Mouse (Mus musculus) CH12.LX (cell line): ENCODE measurements around the gene Tnfsf9. TPM values are rescaled to one million over a fixed set of nuclear protein-coding genes. Genes with fewer than 3 reads are reported as not detected.

ENCODE experiments used
- DNase-seq: peaks from one replicate; pipeline ENCODE4 v3.0.0-alpha.2; 2013; ENCODE audit errors: extremely low read depth
- H3K27ac ChIP-seq: 2 replicates; pipeline ENCODE4 v1.5.1; 2012; ENCODE audit warnings: low read depth, mild to moderate bottlenecking, control low read depth, moderate library complexity; ENCODE audit not compliant: insufficient read depth
- H3K27me3 ChIP-seq: replicated peaks from 2 replicates; pipeline ENCODE3; 2012; ENCODE audit warnings: inconsistent platforms
- H3K36me3 ChIP-seq, 2 experiments: replicated peaks in 1 of 2; 2 replicates each; pipeline versions ENCODE3 to v1.6.1; 2012; ENCODE audit warnings: inconsistent platforms in 1 of 2, low read length in 1 of 2, mild to moderate bottlenecking in 1 of 2, mixed read lengths in 1 of 2, moderate library complexity in 1 of 2; ENCODE audit not compliant: control insufficient read depth in 1 of 2, insufficient read depth in 1 of 2
- H3K4me1 ChIP-seq, 2 experiments: 2 replicates each; pipeline ENCODE4 v1.6.1; 2012; ENCODE audit warnings: inconsistent platforms in 1 of 2, moderate library complexity in 1 of 2; ENCODE audit not compliant: insufficient read depth in 2 of 2, control insufficient read depth in 1 of 2
- H3K4me2 ChIP-seq: 2 replicates; pipeline ENCODE4 v1.6.1; 2012; ENCODE audit warnings: low read depth, mild to moderate bottlenecking, control low read depth; ENCODE audit not compliant: poor library complexity, insufficient read depth, severe bottlenecking
- H3K4me3 ChIP-seq, 3 experiments: fragments of 150-350 bp in 1 of 3; sonication (generic) in 1 of 3; replicated peaks in 1 of 3; 2 replicates each; pipeline versions ENCODE3 to v1.5.1; 2011 to 2012; ENCODE audit warnings: low read depth in 2 of 3, low read length in 2 of 3, mild to moderate bottlenecking in 2 of 3, moderate library complexity in 2 of 3, control low read depth in 1 of 3, improper control_type of control experiment in 1 of 3, inconsistent platforms in 1 of 3, mixed read lengths in 1 of 3; ENCODE audit not compliant: poor library complexity in 1 of 3
- H3K79me2 ChIP-seq: replicated peaks from 2 replicates; pipeline ENCODE4 v1.6.1; 2012; ENCODE audit warnings: mild to moderate bottlenecking, moderate library complexity; ENCODE audit not compliant: control insufficient read depth, poor library complexity, insufficient read depth, severe bottlenecking; ENCODE audit errors: extremely low read depth
- H3K9ac ChIP-seq: 2 replicates; pipeline ENCODE4 v1.6.1; 2012; ENCODE audit warnings: low read depth, mild to moderate bottlenecking, control low read depth, moderate library complexity; ENCODE audit not compliant: insufficient read depth
- H3K9me3 ChIP-seq: replicated peaks from 2 replicates; pipeline ENCODE3; 2012; ENCODE audit warnings: low read length, inconsistent platforms, mixed read lengths
- CHD2 ChIP-seq: IDR thresholded peaks from 2 replicates; pipeline ENCODE4 v1.6.1; 2011; ENCODE audit warnings: low read length, improper control_type of control experiment
- CTCF ChIP-seq, 2 experiments: IDR thresholded peaks in 1 of 2; conservative IDR thresholded peaks in 1 of 2; 2 replicates each; pipeline ENCODE4 v1.5.1; 2011 to 2012; ENCODE audit warnings: low read depth in 2 of 2, low read length in 2 of 2, improper control_type of control experiment in 1 of 2, inconsistent platforms in 1 of 2, mild to moderate bottlenecking in 1 of 2, moderate library complexity in 1 of 2
- E2F4 ChIP-seq: IDR thresholded peaks from 2 replicates; pipeline ENCODE4 v1.6.1; 2011; ENCODE audit warnings: low read depth, low read length, improper control_type of control experiment; ENCODE audit not compliant: insufficient replicate concordance
- ETS1 ChIP-seq: conservative IDR thresholded peaks from 2 replicates; pipeline ENCODE4 v1.6.1; 2012; ENCODE audit warnings: low read depth, mild to moderate bottlenecking, inconsistent platforms, low read length, improper control_type of control experiment, moderate library complexity
- IRF4 ChIP-seq: IDR thresholded peaks from 2 replicates; pipeline ENCODE4 v1.6.1; 2014; ENCODE audit warnings: low read depth, mild to moderate bottlenecking, inconsistent platforms, low read length, improper control_type of control experiment
- JUN ChIP-seq: IDR thresholded peaks from 2 replicates; pipeline ENCODE4 v1.6.1; 2011; ENCODE audit warnings: low read depth, mild to moderate bottlenecking, low read length, improper control_type of control experiment, moderate library complexity; ENCODE audit not compliant: insufficient read depth
- KAT2A ChIP-seq: IDR thresholded peaks from 2 replicates; pipeline ENCODE4 v1.6.1; 2012; ENCODE audit warnings: low read length, improper control_type of control experiment, inconsistent platforms; ENCODE audit not compliant: insufficient replicate concordance
- MAX ChIP-seq: IDR thresholded peaks from 2 replicates; pipeline ENCODE4 v1.6.1; 2011; ENCODE audit warnings: low read length, improper control_type of control experiment
- MAZ ChIP-seq: IDR thresholded peaks from 2 replicates; pipeline ENCODE4 v1.6.1; 2012; ENCODE audit warnings: low read depth, mild to moderate bottlenecking, inconsistent platforms, low read length, improper control_type of control experiment, moderate library complexity
- MXI1 ChIP-seq: IDR thresholded peaks from 2 replicates; pipeline ENCODE4 v1.6.1; 2011; ENCODE audit warnings: mild to moderate bottlenecking, low read depth, low read length, improper control_type of control experiment
- MYC ChIP-seq: IDR thresholded peaks from 2 replicates; pipeline ENCODE4 v1.6.1; 2011; ENCODE audit warnings: low read depth, mild to moderate bottlenecking, improper control_type of control experiment, low read length
- NELFE ChIP-seq: IDR thresholded peaks from 2 replicates; pipeline ENCODE4 v1.6.1; 2011; ENCODE audit warnings: low read depth, low read length, improper control_type of control experiment
- NRF1 ChIP-seq: IDR thresholded peaks from 2 replicates; pipeline ENCODE4 v1.6.1; 2014; ENCODE audit warnings: low read depth, mild to moderate bottlenecking, inconsistent platforms, low read length, improper control_type of control experiment, moderate library complexity
- POLR2A ChIP-seq: IDR thresholded peaks from 2 replicates; pipeline ENCODE4 v1.6.1; 2011; ENCODE audit warnings: low read depth, mild to moderate bottlenecking, improper control_type of control experiment, low read length
- RAD21 ChIP-seq: IDR thresholded peaks from 2 replicates; pipeline ENCODE4 v1.6.1; 2011; ENCODE audit warnings: low read depth, mild to moderate bottlenecking, low read length, improper control_type of control experiment, moderate library complexity
- RCOR1 ChIP-seq: conservative IDR thresholded peaks from 2 replicates; pipeline ENCODE4 v1.6.1; 2012; ENCODE audit warnings: low read depth, mild to moderate bottlenecking, inconsistent platforms, low read length, improper control_type of control experiment
- SMC3 ChIP-seq: IDR thresholded peaks from 2 replicates; pipeline ENCODE4 v1.6.1; 2011; ENCODE audit warnings: low read depth, low read length, improper control_type of control experiment
- TCF12 ChIP-seq: IDR thresholded peaks from 2 replicates; pipeline ENCODE4 v1.6.1; 2014; ENCODE audit warnings: low read depth, mild to moderate bottlenecking, inconsistent platforms, low read length, improper control_type of control experiment
- UBTF ChIP-seq: IDR thresholded peaks from 2 replicates; pipeline ENCODE4 v1.6.1; 2012; ENCODE audit warnings: low read depth, mild to moderate bottlenecking, inconsistent platforms, low read length, improper control_type of control experiment, moderate library complexity
- USF1 ChIP-seq: IDR thresholded peaks from 2 replicates; pipeline ENCODE4 v1.6.1; 2014; ENCODE audit warnings: low read depth, mild to moderate bottlenecking, inconsistent platforms, low read length, improper control_type of control experiment
- USF2 ChIP-seq: conservative IDR thresholded peaks from 2 replicates; pipeline ENCODE4 v1.6.1; 2011; ENCODE audit warnings: low read depth, low read length, improper control_type of control experiment
- ZC3H11A ChIP-seq: IDR thresholded peaks from 2 replicates; pipeline ENCODE4 v1.6.1; 2012; ENCODE audit warnings: low read depth, mild to moderate bottlenecking, inconsistent platforms, low read length, improper control_type of control experiment
- ZKSCAN1 ChIP-seq: IDR thresholded peaks from 2 replicates; pipeline ENCODE4 v1.6.1; 2012; ENCODE audit warnings: low read depth, inconsistent platforms, low read length, improper control_type of control experiment, borderline replicate concordance
- dilution Hi-C: fragments of 300-500 bp; cut with MboI; formaldehyde crosslinking; loops from 2 replicates; pipeline ENCODE4 v1.14.3; 2020; ENCODE audit warnings: low sequenced_read_pairs; ENCODE audit not compliant: extremely low pct_unique_long_range_greater_than_20kb, extremely low pct_ligation_motif_present
- in situ Hi-C: fragments of 300-500 bp; cut with MboI; formaldehyde crosslinking; loops from 3 replicates; pipeline ENCODE4 v1.14.3; 2019; ENCODE audit warnings: low sequenced_read_pairs, low pct_ligation_motif_present, low pct_unique_long_range_greater_than_20kb, mixed read lengths
- polyA plus RNA-seq: library from polyadenylated mRNA; unstranded; fragments of >175 nt; gene quantifications from 2 replicates; pipeline ENCODE4 v1.2.1, GENCODE M21; 2012; ENCODE audit warnings: low read depth; ENCODE audit not compliant: insufficient read length
- total RNA-seq, 2 experiments: library from RNA; depleted of rRNA; stranded (reverse); fragments of 300-350 nt in 1 of 2; fragments of >200 nt in 1 of 2; gene quantifications; 2 replicates each; pipeline ENCODE4 v1.2.3; 2012 to 2014

The Tnfsf9 gene
- total and polyA plus RNA-seq, 3 experiments, result 123 to 321 (median 137) TPM

DNA sequence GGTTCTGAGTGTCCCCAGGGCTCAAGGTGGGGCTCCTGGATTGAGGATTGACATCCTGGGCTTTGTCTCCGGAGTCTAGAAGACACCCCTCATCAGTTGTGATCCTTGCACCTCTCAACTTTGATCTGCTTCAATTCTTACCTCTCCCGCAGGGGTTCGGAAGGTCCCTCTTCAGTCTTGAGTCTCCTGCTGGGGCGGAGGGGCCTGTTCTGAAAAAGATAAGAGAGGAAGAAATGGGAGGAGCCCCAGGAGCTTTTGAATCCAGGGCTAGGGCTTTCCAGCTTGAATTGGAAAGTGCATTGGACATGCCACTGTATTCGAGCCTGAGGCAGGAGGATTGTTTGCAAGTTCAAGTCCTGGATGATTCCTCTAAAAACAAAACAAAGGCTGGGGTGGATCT lies 38.2 kb upstream of the Tnfsf9 start:
- Histone ChIP-seq H3K36me3 (peaks cover 19 to 73% of the 10 kb centered on the region in 2 experiments), H3K4me2 (no peak overlapping the region), H3K27me3 (no peaks in the 10 kb centered on the region), H3K9me3 (no peaks in the 10 kb centered on the region), H3K4me1 (no peaks in the 10 kb centered on the region), H3K9ac (no peak overlapping the region), H3K79me2 (no peaks in the 10 kb centered on the region), H3K27ac (no peak overlapping the region)
- dilution Hi-C loops (no loop called here), in situ Hi-C loops (no loop called here)
- no peak for DNase-seq
- TF ChIP-seq UBTF (no peak), SMC3 (no peak), POLR2A (no peak), TCF12 (no peak), IRF4 (no peak), RCOR1 (no peak), USF2 (no peak), ZKSCAN1 (no peak), ETS1 (no peak), CTCF (conservative IDR thresholded peaks at IDR 0.05 in 1 of 2, IDR thresholded peaks at IDR 0.05 in 1 of 2; ENCODE audit: low read depth in 2 of 2, low read length in 2 of 2) (no peak), USF1 (no peak), MAZ (no peak), KAT2A (no peak), MXI1 (no peak), MYC (no peak), MAX (no peak), NRF1 (no peak)
- TF ChIP-seq, all 38 proteins: peak for 0
- H3K4me3 ChIP-seq, result no peak overlapping the region

DNA sequence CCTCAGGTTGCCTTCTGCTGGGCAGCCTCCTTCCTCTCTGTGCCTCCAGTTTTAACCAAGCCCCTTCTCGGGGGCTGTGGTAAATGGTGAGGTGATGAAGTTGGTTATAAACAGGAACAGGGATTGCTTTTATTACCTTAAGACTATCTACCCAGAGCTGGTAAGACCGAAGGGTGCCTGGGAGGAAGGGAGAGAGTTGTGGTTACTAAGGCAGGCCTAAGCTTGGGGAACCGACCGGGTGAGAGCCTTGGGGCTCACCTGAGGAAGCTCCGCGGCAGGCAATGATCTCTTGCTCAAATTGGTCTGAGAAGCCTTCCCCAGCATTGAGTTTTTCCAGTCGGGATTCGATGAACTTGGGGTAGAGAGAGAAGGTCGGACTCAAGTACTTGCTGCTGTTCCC lies 34.9 kb upstream of the Tnfsf9 start:
- in situ Hi-C loops, result no loop called here
- H3K27ac ChIP-seq, result no peak overlapping the region
- dilution Hi-C loops, result no loop called here
- no peaks in the 10 kb centered on the region for H3K27me3 ChIP-seq
- DNase-seq, result no peak
- H3K9me3 ChIP-seq, result no peaks in the 10 kb centered on the region
- no peak overlapping the region for H3K9ac ChIP-seq
- H3K36me3 ChIP-seq, result peaks cover 25 to 94% of the 10 kb centered on the region in 2 experiments
- TF ChIP-seq JUN (no peak), MAX (no peak), ZC3H11A (no peak), NELFE (no peak), CTCF (conservative IDR thresholded peaks at IDR 0.05 in 1 of 2, IDR thresholded peaks at IDR 0.05 in 1 of 2; ENCODE audit: low read depth in 2 of 2, low read length in 2 of 2) (no peak), RAD21 (no peak), MYC (no peak), MXI1 (no peak), E2F4 (no peak), KAT2A (no peak), SMC3 (no peak), CHD2 (no peak)
- peaks cover 0 to 4% of the 10 kb centered on the region in 2 experiments; a peak in 2 of 4 replicates for H3K4me1 ChIP-seq
- no peak overlapping the region for H3K4me2 ChIP-seq
- no peaks in the 10 kb centered on the region for H3K79me2 ChIP-seq
- no peak overlapping the region for H3K4me3 ChIP-seq
